Mouse (Mus musculus) macrophage (primary cell): ENCODE measurements around the gene Arhgap44. TPM values are rescaled to one million over a fixed set of nuclear protein-coding genes. Genes with fewer than 3 reads are reported as not detected.

ENCODE experiments used
- H3K27ac ChIP-seq: fragments of 350-480 bp; formaldehyde crosslinking; 2 replicates; pipeline ENCODE4 v1.9.0; 2021
- H3K36me3 ChIP-seq: fragments of 350-480 bp; formaldehyde crosslinking; 2 replicates; pipeline ENCODE4 v1.9.0; 2021; ENCODE audit errors: inconsistent target
- H3K4me3 ChIP-seq: fragments of 350-480 bp; formaldehyde crosslinking; 2 replicates; pipeline ENCODE4 v1.9.0; 2021; ENCODE audit errors: inconsistent target
- H3K79me2 ChIP-seq: fragments of 350-480 bp; formaldehyde crosslinking; 2 replicates; pipeline ENCODE4 v1.9.0; 2021; ENCODE audit errors: inconsistent target
- WGBS: methylation state at CpG from one replicate; pipeline ENCODE4 v1.1.7; 2026; ENCODE audit warnings: inconsistent platforms; ENCODE audit not compliant: missing documents; 5-methylcytosine and 5-hydroxymethylcytosine counted together
- polyA plus RNA-seq: library from polyadenylated mRNA; stranded (reverse); fragments of 250-400 nt; gene quantifications from 3 replicates; pipeline ENCODE4 v1.2.4, GENCODE M21; 2018; ENCODE audit warnings: inconsistent platforms
- total RNA-seq, 78 experiments: library from RNA; depleted of rRNA; stranded (reverse); fragments of 250-400 nt; gene quantifications; 1 replicate in 9 of 78; 2 replicates in 24 of 78; 3 replicates in 43 of 78; 4 replicates in 2 of 78; pipeline ENCODE4 v1.2.4; 2018; ENCODE audit warnings: inconsistent platforms in 56 of 78

Arhgap44 gene
- total RNA-seq (2018; cell fraction: chromatin; rRNA removed): under 1 TPM in 1 of 26 experiments, not detected in 25; 0.44 TPM
- total RNA-seq (2018; cell fraction: cytosol; rRNA removed): not detected
- total RNA-seq (2018; cell fraction: nucleus; rRNA removed): not detected
- not detected in 3 replicates for polyA plus RNA-seq

DNA sequence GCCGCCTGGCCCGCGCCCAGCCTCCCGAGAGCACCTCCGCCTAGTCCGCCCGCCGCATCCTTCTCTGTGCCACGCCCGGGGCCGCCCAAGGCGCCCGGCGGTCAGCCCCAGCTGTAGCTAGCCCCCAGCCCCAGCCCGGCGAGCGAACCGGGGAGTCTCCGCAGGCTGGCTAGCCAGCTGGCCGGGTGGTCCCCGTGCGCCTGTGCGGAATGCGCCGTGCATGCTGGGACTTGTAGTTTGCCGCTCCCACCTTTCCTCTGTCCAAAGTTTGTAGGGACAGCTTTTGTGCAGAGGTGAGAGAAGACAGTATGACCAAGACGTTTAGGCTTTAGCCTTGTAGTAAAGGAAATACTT is at the start of gene Arhgap44:
Gene Arhgap44, minus strand, starts transcription at position 195 of the 354 bp plus-strand sequence.
- Histone ChIP-seq H3K4me3 (no peak within 1 kb of the TSS), H3K36me3 (no peaks in the 10 kb centered on the region), H3K27ac (no peak within 1 kb of the TSS), H3K79me2 (no peaks in the 10 kb centered on the region)
- WGBS: 2% methylated on average over 27 of the region's 27 CpGs

- Histone ChIP-seq H3K27ac (no peak overlapping the region), H3K4me3 (no peak overlapping the region), H3K79me2 (no peaks in the 10 kb centered on the region), H3K36me3 (no peaks in the 10 kb centered on the region)
- WGBS: 44% methylated on average over 5 of the region's 6 CpGs
Measured at GRCm38 (mm10) chr11:65211701-65212100, 48.9 kb upstream of the Arhgap44 start.

GRCm38 (mm10) chr11:65209441-65209840 is 46.7 kb upstream of the Arhgap44 start:
- H3K4me3 ChIP-seq: no peak overlapping the region
- WGBS: 81% methylated on average over 6 of the region's 6 CpGs
- H3K79me2 ChIP-seq: no peaks in the 10 kb centered on the region
- no peak overlapping the region for H3K27ac ChIP-seq
- H3K36me3 ChIP-seq: no peaks in the 10 kb centered on the region

- Histone ChIP-seq H3K36me3 (no peaks in the 10 kb centered on the region), H3K79me2 (no peaks in the 10 kb centered on the region), H3K4me3 (no peak overlapping the region), H3K27ac (no peak overlapping the region)
- WGBS: 94% methylated on average over 4 of the region's 5 CpGs
Measured at GRCm38 (mm10) chr11:65205306-65205705, 42.5 kb upstream of the Arhgap44 start.

DNA sequence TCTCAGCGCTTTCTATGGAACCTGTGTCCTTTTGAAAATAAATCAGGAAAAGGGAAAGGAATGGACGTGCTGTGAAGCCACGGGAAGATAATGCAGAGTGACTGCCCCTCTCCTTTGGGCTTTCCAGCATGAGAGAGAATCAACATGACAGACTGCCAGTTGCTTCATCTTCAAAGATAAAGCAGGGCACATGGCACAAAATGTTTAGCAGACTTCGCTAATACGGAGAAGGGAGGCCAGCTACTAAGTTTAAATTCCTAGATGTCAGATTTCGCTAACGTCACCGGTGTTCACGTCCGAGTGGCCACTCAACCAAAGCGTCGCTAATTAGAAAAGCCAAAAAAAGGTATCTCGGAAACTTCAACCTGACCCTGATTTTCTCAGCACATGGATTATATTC is 41.9 kb upstream of the Arhgap44 start:
- H3K4me3 ChIP-seq: no peak overlapping the region
- H3K36me3 ChIP-seq: no peaks in the 10 kb centered on the region
- H3K79me2 ChIP-seq: no peaks in the 10 kb centered on the region
- WGBS: 87% methylated on average over 13 of the region's 13 CpGs
- H3K27ac ChIP-seq: no peak overlapping the region

GRCm38 (mm10) chr11:65203020-65203419 is 40.3 kb upstream of the Arhgap44 start:
- Histone ChIP-seq H3K27ac (no peak overlapping the region), H3K4me3 (no peak overlapping the region), H3K36me3 (no peaks in the 10 kb centered on the region), H3K79me2 (no peaks in the 10 kb centered on the region)
- WGBS: 78% methylated on average over 1 of the region's 1 CpGs

- H3K4me3 ChIP-seq: no peak overlapping the region
- H3K36me3 ChIP-seq: no peaks in the 10 kb centered on the region
- WGBS: 91% methylated on average over 5 of the region's 5 CpGs
- no peaks in the 10 kb centered on the region for H3K79me2 ChIP-seq
- H3K27ac ChIP-seq: no peak overlapping the region
Measured at GRCm38 (mm10) chr11:65202236-65202635, 39.5 kb upstream of the Arhgap44 start.

- H3K36me3 ChIP-seq: no peaks in the 10 kb centered on the region
- H3K27ac ChIP-seq: no peak overlapping the region
- no peak overlapping the region for H3K4me3 ChIP-seq
- WGBS: 81% methylated on average over 3 of the region's 3 CpGs
- no peaks in the 10 kb centered on the region for H3K79me2 ChIP-seq
Measured at GRCm38 (mm10) chr11:65198026-65198425, 35.3 kb upstream of the Arhgap44 start.

GRCm38 (mm10) chr11:65197280-65197679 is 34.5 kb upstream of the Arhgap44 start:
- Histone ChIP-seq H3K4me3 (no peak overlapping the region), H3K36me3 (no peaks in the 10 kb centered on the region), H3K27ac (no peak overlapping the region), H3K79me2 (no peaks in the 10 kb centered on the region)
- WGBS: 4% methylated on average over 3 of the region's 3 CpGs

DNA sequence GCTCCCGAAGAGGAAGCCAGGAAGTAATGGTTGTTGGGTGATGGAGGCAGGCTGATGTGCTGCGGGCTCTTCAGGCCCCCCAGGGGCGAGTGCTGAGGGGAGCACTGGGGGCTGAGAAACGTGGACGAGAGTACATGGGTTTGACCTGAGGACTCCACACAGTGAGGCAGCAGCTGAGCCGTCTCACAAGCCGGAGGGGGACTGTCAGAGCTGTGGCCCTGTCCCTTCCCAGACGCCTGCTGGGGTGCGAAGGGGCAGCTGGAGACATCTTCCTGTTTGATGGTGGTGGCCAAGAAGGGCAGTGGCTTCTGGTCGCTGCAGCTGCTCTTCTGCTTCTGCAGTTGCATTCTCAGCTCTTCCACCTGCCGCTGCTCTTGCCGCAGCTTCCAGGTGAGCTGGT is 24.2 kb upstream of the Arhgap44 start:
- Histone ChIP-seq H3K4me3 (no peak overlapping the region), H3K79me2 (no peaks in the 10 kb centered on the region), H3K36me3 (no peaks in the 10 kb centered on the region), H3K27ac (no peak overlapping the region)
- WGBS: 85% methylated on average over 11 of the region's 12 CpGs

DNA sequence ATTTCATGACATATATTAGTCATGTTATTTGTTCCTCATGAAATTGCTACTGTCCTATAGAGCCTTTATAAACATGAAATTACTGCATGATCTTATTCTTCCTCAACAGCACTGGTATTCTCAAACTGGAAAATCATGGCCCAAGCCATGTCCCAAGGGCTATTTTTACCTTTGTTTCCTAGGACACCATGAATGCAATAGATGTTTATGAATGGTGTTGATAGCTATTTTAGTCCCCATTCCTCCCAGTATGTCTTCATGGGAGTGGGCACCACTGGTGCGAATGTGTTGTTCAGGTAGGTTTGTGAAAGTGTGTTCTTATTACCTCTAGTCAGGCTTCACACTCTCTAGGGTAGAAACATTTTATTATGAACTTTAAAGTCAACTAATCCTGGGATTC is 22.4 kb upstream of the Arhgap44 start:
- 89% methylated on average over 1 of the region's 1 CpGs for WGBS
- Histone ChIP-seq H3K36me3 (no peaks in the 10 kb centered on the region), H3K4me3 (no peak overlapping the region), H3K79me2 (no peaks in the 10 kb centered on the region), H3K27ac (no peak overlapping the region)

GRCm38 (mm10) chr11:65170121-65170750 is 7.5 kb upstream of the Arhgap44 start:
- 76% methylated on average over 4 of the region's 4 CpGs for WGBS
- Histone ChIP-seq H3K36me3 (no peaks in the 10 kb centered on the region), H3K27ac (no peak overlapping the region), H3K4me3 (no peak overlapping the region), H3K79me2 (no peaks in the 10 kb centered on the region)

DNA sequence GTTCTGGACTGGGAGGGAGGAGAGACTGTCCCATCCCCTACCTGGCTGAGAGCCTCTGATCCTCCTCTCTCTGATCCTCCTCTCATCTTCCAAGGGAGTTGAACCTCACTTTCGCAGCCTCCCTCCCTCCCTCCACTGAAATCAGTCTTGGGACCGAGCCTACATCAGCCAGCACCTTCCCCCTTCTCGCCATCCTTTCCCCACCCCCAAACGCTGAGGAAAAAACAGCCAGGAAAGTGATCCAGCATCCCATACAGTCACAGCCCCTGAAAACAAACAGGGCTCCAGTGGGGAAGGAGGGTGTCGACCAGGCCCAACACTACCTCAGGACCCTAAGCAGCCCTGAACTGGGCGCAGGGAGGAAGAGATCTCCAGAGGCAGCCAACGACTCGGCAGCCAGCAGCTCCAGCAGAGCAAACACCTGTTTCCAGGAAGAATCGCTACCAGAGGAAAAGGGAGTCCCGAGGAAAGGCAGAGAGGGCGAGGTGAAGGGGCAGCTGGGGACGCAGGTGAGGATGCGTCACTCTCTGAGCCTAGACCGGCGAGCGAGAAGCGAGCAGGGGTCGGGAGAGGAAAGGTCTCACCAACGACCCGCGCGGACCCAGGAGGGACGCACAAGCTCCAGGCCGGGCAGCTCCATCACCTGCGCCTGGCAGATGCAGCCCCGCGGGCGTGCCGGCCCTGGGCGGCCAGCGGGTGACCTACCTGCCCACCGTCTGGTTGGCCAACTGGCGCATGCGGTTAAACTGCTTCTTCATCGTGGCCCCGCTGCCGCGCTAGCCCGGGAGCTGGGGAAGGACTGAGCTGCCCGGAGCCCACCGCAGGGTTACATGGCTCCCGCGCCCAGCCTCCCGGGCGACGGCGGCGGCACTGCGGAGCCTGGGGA is 637 bp downstream of the Arhgap44 start:
- Histone ChIP-seq H3K4me3 (no peak overlapping the region), H3K27ac (no peak overlapping the region), H3K79me2 (no peaks in the 10 kb centered on the region), H3K36me3 (no peaks in the 10 kb centered on the region)
- WGBS: 8% methylated on average over 38 of the region's 49 CpGs

DNA sequence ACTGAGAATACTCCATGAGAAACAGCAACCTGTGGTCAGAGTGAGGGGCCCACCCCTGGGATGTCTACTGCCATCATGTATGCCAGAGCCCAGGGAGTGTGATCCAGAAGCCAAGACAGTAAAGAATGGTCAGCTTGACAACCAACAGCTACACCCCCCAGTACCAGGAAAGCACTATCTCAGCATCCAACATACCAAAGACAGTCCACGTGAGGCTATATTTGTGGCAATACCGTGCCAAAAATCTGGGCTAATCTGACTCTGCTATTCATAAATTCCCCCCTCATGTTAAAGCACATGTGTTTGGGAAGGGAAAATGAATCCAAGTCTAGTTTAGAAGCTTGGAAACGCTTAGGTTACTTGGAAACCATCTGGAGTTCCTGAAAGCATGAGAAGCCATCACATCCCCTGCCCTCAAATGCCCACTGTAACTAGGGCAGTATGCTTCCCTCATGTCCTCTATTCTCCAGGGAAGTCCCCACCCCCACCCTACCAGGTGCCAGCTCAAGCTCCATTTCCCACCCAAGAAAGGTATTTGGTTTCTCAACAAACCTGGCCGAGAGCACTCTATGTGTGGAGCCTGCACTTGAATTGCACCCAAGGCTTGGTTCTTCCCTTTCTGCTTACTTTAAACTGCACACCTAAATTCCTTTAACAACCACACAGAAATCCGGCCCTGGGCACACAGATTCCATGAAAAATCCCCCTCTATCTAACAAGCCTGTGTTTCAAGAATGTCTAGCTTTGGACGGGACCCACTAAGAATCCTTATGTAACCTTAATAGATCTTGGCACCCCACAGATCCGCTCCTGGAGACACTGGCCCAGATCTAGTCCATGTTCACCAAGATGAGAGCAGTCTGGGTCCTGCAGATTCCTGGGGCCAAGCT is 1.5 kb downstream of the Arhgap44 start:
- WGBS: 81% methylated on average over 7 of the region's 7 CpGs
- no peaks in the 10 kb centered on the region for H3K36me3 ChIP-seq
- H3K4me3 ChIP-seq: no peak overlapping the region
- H3K27ac ChIP-seq: no peak overlapping the region
- no peaks in the 10 kb centered on the region for H3K79me2 ChIP-seq
